Mouse (Mus musculus) heart, adult 2 months (tissue): ENCODE results near the gene Rai14.

Experiments used
- CTCF ChIP-seq: fragments of 200-600 bp; IDR thresholded peaks from 2 replicates; pipeline ENCODE4 v1.8.1; 2022; ENCODE audit warnings: antibody characterized with exemption, mild to moderate bottlenecking, moderate library complexity
- POLR2A ChIP-seq: fragments of 200-500 bp; IDR thresholded peaks from 2 replicates; pipeline ENCODE4 v1.6.1; 2011; ENCODE audit warnings: mild to moderate bottlenecking, low read depth, low read length, control low read depth; ENCODE audit not compliant: insufficient read depth

GRCm38 (mm10) chr15:10623571-10624227 is 90.7 kb downstream of the Rai14 start:
- no peak for TF ChIP-seq POLR2A
- TF ChIP-seq CTCF: no peak
